Mouse (Mus musculus) left cerebral cortex, adult 2 months (tissue): Measurements from ENCODE around the gene Adgrg5. TPM values are rescaled to one million over a fixed set of nuclear protein-coding genes. Genes with fewer than 3 reads are reported as not detected.

Experiments used
- DNase-seq, 2 experiments: peaks; one replicate each; pipeline ENCODE4 v3.0.0; 2021 to 2022; ENCODE audit warnings: low spot score in 2 of 2, mixed read lengths in 1 of 2; ENCODE audit errors: extremely low spot score in 1 of 2
- H3K27ac ChIP-seq: fragments of 200-600 bp; 2 replicates; pipeline ENCODE4 v1.8.1; 2022
- H3K4me3 ChIP-seq: fragments of 200-600 bp; 2 replicates; pipeline ENCODE4 v1.8.1; 2022
- CTCF ChIP-seq: fragments of 200-600 bp; IDR thresholded peaks from 2 replicates; pipeline ENCODE4 v1.8.1; 2022; ENCODE audit warnings: antibody characterized with exemption, mild to moderate bottlenecking, moderate library complexity
- intact Hi-C: fragments of 180-260 bp; cut with DNase I; formaldehyde crosslinking; loops from one replicate; pipeline ENCODE4 v1.15.1; 2025
- total RNA-seq, 2 experiments: library from RNA; stranded (reverse); gene quantifications; 2 replicates each; pipeline ENCODE4 v1.2.3; 2021

Adgrg5 gene
- total RNA-seq, 2 experiments from 2014 or later, result not detected

GRCm38 (mm10) chr8:94953624-94954367 lies 30.3 kb downstream of the Adgrg5 start:
- no peak overlapping the region for H3K4me3 ChIP-seq
- H3K27ac ChIP-seq, result no peak overlapping the region
- intact Hi-C loops, result loop anchor here (5.0 kb wide), 1 partner anchor 249 kb away; the partner anchor contains the start of gene Kifc3
- DNase-seq, result no peak
- TF ChIP-seq CTCF, result no peak

GRCm38 (mm10) chr8:94954368-94954737 lies 30.9 kb downstream of the Adgrg5 start:
- intact Hi-C loops, result loop anchor here (5.0 kb wide), 1 partner anchor 248 kb away; the partner anchor contains the start of gene Kifc3
- no peak for DNase-seq
- no peak for TF ChIP-seq CTCF

DNA sequence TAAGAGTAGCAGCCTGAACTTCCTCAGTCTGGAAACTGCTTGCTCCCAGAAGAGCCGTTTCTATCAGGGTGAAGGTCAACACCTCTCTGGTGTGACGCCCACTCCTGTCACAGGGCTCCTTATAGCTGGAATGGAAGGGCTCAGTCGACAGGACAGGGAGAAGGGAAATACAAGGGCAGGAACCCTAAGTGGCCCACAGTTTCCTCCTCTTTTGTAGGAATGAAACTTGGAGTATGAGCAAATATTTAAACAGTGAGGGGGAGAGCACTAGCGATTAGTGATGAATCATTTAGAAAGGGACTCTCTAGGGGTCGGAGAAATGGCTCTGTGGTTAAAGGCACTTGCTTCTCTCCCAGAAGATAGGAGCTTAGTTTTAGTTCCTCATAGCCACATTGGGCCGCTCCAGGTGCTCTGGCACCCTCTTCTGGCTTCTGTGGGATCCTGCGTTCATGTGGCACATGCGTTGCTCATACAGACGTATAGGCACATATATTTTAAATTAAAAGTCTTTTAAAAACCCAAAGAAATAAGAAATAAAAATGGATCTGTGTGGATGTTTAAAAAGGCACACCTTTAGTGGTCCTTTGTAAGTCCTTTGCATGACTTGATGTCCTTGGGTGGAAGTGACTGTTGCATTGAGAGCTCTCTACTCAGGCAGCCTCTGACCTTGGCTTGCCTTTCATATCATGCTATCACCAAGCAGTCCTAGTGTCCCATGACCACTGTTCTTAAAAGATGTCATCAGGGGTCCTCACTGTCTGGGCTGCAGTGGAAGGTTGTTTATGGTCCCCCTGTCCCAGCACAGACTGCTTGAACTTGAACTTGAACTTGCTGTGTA lies 31.6 kb downstream of the Adgrg5 start:
- peak in 1 of 2 experiments; percentile 28 for DNase-seq
- Histone ChIP-seq H3K27ac (no peak overlapping the region), H3K4me3 (no peak overlapping the region)
- TF ChIP-seq CTCF, result peak; percentile 68
- intact Hi-C loops, result loop anchor here (5.0 kb wide), 1 partner anchor 247 kb away; the partner anchor contains the start of gene Kifc3

More at GRCm38 (mm10) chr8:94954368-94954737, 30.9 kb downstream of the Adgrg5 start:
- H3K4me3 ChIP-seq, result no peak overlapping the region
- H3K27ac ChIP-seq, result no peak overlapping the region

GRCm38 (mm10) chr8:94956078-94956574 lies 32.6 kb downstream of the Adgrg5 start:
- intact Hi-C loops, result no loop called here
- no peak overlapping the region for H3K27ac ChIP-seq
- H3K4me3 ChIP-seq, result no peak overlapping the region
- no peak for TF ChIP-seq CTCF
- DNase-seq, result no peak

DNA sequence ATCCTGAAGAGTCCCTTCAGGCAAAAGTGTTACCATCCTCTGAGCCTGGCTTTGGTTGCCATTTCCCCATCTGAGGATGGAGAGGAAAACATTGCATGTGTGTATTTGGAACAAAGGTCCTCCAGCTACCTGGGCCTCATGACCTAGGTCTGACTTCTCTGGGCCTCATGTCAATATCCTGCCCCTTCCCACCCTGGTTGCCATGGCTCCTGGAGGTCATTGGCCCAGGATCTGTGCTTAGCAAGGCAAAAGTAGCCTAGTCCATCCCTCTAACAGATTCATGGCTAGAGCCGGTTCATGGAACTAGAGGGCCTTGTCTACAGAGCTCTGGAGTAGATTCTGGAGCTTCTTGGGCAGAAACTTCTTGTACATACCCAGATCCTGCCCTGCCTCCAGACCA lies 38.7 kb downstream of the Adgrg5 start:
- no peak for TF ChIP-seq CTCF
- Histone ChIP-seq H3K27ac (no peak overlapping the region), H3K4me3 (no peak overlapping the region)
- intact Hi-C loops, result no loop called here
- no peak for DNase-seq

- H3K4me3 ChIP-seq, result no peak overlapping the region
- DNase-seq, result no peak
- no peak for TF ChIP-seq CTCF
- intact Hi-C loops, result no loop called here
- H3K27ac ChIP-seq, result no peak overlapping the region
Observed at GRCm38 (mm10) chr8:94964828-94965227, 41.3 kb downstream of the Adgrg5 start.

DNA sequence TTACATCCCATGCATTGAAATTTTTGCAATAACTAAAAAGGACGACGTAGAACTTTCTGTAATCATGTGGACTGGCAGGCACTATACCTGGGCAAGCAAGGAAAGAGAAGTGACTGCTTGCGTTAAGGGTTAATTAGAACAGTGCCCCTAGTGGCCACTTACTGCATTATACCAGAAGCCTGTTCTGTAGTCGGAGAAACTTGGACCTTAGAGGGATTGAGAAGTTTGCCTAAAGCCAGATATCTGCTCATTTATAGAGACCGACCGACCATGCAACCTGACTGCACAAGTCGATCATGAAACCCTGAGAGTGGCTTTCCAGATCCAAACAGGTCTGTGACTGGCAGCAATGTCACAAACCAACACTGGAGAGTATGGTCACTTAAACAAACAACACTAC lies 43.1 kb downstream of the Adgrg5 start:
- peak; percentile 90 for TF ChIP-seq CTCF
- intact Hi-C loops, result no loop called here
- no peak for DNase-seq
- Histone ChIP-seq H3K27ac (peak overlapping the region; percentile 53; the same call in 1 of the 2 replicates), H3K4me3 (no peak overlapping the region)

- H3K27ac ChIP-seq, result peak overlapping the region; percentile 15; the same call in 1 of the 2 replicates
- H3K4me3 ChIP-seq, result no peak overlapping the region
- TF ChIP-seq CTCF, result no peak
- DNase-seq, result no peak
- intact Hi-C loops, result no loop called here
Observed at GRCm38 (mm10) chr8:94967071-94967470, 43.6 kb downstream of the Adgrg5 start.

GRCm38 (mm10) chr8:94967554-94967953 lies 44.1 kb downstream of the Adgrg5 start:
- Histone ChIP-seq H3K4me3 (no peak overlapping the region), H3K27ac (peak overlapping the region; percentile 15; the same call in 1 of the 2 replicates)
- intact Hi-C loops, result no loop called here
- no peak for TF ChIP-seq CTCF
- DNase-seq, result no peak

- no peak for DNase-seq
- TF ChIP-seq CTCF, result no peak
Observed at GRCm38 (mm10) chr8:94973270-94973669, 49.8 kb downstream of the Adgrg5 start.

GRCm38 (mm10) chr8:94973786-94974185 lies 50.3 kb downstream of the Adgrg5 start:
- no peak for DNase-seq
- Histone ChIP-seq H3K4me3 (no peak overlapping the region), H3K27ac (no peak overlapping the region)
- intact Hi-C loops, result no loop called here
- TF ChIP-seq CTCF, result no peak

More at GRCm38 (mm10) chr8:94973270-94973669, 49.8 kb downstream of the Adgrg5 start:
- no peak overlapping the region for H3K27ac ChIP-seq
- no peak overlapping the region for H3K4me3 ChIP-seq
- intact Hi-C loops, result no loop called here
